Comparison of ENCODE assay signal across 23 mouse cellular contexts in genomic region chr3:129617450-129617849, GRCm38 (mm10).
"Had no signal": no experiment of that assay in that cellular context is flagged by ENCODE, and none has a peak within 500 bp of the region (broad histone marks: within the 10 kb centered on the region; RNA-seq: fewer than 3 reads in every experiment).

No protein-coding gene starts in this region.

- DNase-seq: gastrocnemius, postnatal 25 days; heart, adult 11 months; heart, adult 2 months; heart, postnatal 10 days; heart, postnatal 4 days; kidney, adult 18-20 months; kidney, adult 8-10 months; kidney, postnatal 10 days; kidney, postnatal 25 days; kidney, postnatal 4 days; liver; liver, embryonic 13.5 days; liver, postnatal 0 days had no signal

- H3K27ac ChIP-seq: heart, adult 2 months; heart, embryonic 10.5 days; hindbrain, embryonic 10.5 days; hindbrain, embryonic 12.5 days; hindbrain, embryonic 14.5 days; intestine, embryonic 15.5 days; left cerebral cortex, adult 2 months; limb, embryonic 10.5 days; limb, embryonic 12.5 days; liver, embryonic 13.5 days; liver, embryonic 15.5 days had no signal

- H3K4me3 ChIP-seq: heart, adult 2 months; heart, embryonic 10.5 days; heart, embryonic 12.5 days; hindbrain, embryonic 10.5 days; hindbrain, embryonic 12.5 days; intestine, embryonic 15.5 days; left cerebral cortex, adult 2 months; limb, embryonic 10.5 days; limb, embryonic 12.5 days; liver, embryonic 13.5 days; liver, embryonic 15.5 days had no signal
